In the genomic region with DNA sequence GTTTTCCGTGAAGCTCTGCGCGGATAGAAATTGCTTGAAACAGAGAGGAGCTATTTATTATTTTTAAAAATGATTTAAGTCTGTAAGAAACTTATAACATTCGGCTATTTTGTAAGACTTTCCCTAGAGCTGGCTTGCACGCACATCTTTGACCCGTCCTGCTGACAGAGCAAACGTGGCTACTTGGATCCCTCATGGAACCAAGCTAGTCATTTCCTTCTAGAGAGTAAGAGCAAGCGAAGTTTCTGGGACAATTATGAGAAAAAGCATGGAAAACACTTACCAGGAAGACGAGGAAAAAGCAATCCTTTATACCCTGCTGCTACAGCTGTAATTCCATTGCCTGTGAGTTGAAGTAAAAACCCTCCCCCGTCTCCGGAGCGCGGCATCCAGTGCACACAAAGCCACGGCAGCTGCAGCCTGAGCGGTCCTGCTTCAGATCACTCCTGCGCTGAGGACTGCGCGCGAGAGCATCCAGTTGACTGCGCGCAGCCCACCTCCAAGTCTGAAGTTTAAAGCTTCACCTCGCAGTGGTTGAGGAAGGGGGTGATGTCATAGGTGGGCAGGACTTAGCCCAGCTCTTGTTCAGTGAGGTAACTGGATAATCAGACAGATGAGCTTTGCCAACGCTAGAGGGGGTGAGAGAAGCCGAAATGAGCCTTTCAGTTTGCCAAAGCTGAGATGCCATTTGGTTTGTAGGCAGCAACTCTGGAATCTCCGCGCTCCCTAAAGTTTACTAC, we compare ENCODE assay signal across 8 mouse cellular contexts. TPM values are rescaled to one million over a fixed set of nuclear protein-coding genes. Genes with fewer than 3 reads are reported as not detected.
DNase-seq lines count a peak whose midpoint lies in the region; ATAC-seq and TF ChIP-seq lines count a peak whose summit lies in the region.

Gene Flrt3 (minus strand): TSS at position 507 of the 740 bp plus-strand sequence.

- TF ChIP-seq EP300 in ES-Bruce4 (IDR thresholded peaks at IDR 0.05; ENCODE audit: insufficient read depth, low read depth, low read length) = no peak
- TF ChIP-seq EP300 in heart, postnatal 0 days (IDR thresholded peaks at IDR 0.05; ENCODE audit: low read depth) = no peak

- peak within 1 kb of the TSS; percentile 65 for H3K4me2 ChIP-seq in forebrain, embryonic 13.5 days
- peak within 1 kb of the TSS; percentile 84 for H3K4me2 ChIP-seq in heart, postnatal 0 days (ENCODE audit: low read depth, low read length)
- H3K4me2 ChIP-seq in liver, embryonic 13.5 days = peak within 1 kb of the TSS; percentile 66
- peak within 1 kb of the TSS; percentile 62 for H3K4me2 ChIP-seq in neural tube, embryonic 11.5 days (ENCODE audit: low read depth)

- H3K9ac ChIP-seq in ES-Bruce4 (ENCODE audit: low read depth, poor library complexity, severe bottlenecking) = peak within 1 kb of the TSS; percentile 72
- H3K9ac ChIP-seq in forebrain, embryonic 13.5 days = peak within 1 kb of the TSS; percentile 81
- H3K9ac ChIP-seq in heart, postnatal 0 days (replicated peaks; ENCODE audit: low read depth, low read length) = peak within 1 kb of the TSS; percentile 45
- peak within 1 kb of the TSS; percentile 30 for H3K9ac ChIP-seq in liver, embryonic 13.5 days
- peak within 1 kb of the TSS; percentile 75 for H3K9ac ChIP-seq in neural tube, embryonic 11.5 days (ENCODE audit: low read length)

- H3K4me1 ChIP-seq in ES-Bruce4 (ENCODE audit: control insufficient read depth, insufficient read depth, low read length) = peaks cover 2% of the 10 kb centered on the region
- H3K4me1 ChIP-seq in forebrain, embryonic 13.5 days = peaks cover 25% of the 10 kb centered on the region
- H3K4me1 ChIP-seq in heart, postnatal 0 days (ENCODE audit: control insufficient read depth, insufficient read depth) = peaks cover 3% of the 10 kb centered on the region; the same call in 1 of the 2 replicates
- 0 out of 2 replicates have a peak, but pooled peaks cover 4% of the 10 kb centered on the region for H3K4me1 ChIP-seq in liver, embryonic 13.5 days (replicated peaks)
- H3K4me1 ChIP-seq in neural tube, embryonic 11.5 days (ENCODE audit: control insufficient read depth, insufficient read depth, low read length) = peaks cover 11% of the 10 kb centered on the region
- no peaks in the 10 kb centered on the region for H3K4me1 ChIP-seq in thymus, adult 2 months (replicated peaks; ENCODE audit: control insufficient read depth, insufficient read depth, low read length)

- under 1% methylated on average over 26 of the region's 26 CpGs for WGBS in forebrain, embryonic 13.5 days
- under 1% methylated on average over 26 of the region's 26 CpGs for WGBS in heart, postnatal 0 days
- 1% methylated on average over 26 of the region's 26 CpGs for WGBS in liver, embryonic 13.5 days (ENCODE audit: insufficient replicate concordance)
- 2% methylated on average over 26 of the region's 26 CpGs for WGBS in neural tube, embryonic 11.5 days
- 5% methylated on average over 26 of the region's 26 CpGs for WGBS in thymus, adult 2 months

- no peak for TF ChIP-seq POLR2A in ES-Bruce4 (IDR thresholded peaks at IDR 0.05; ENCODE audit: insufficient read depth, low read length)
- TF ChIP-seq POLR2A in thymus, adult 2 months (IDR thresholded peaks at IDR 0.05; ENCODE audit: control insufficient read depth, extremely low read depth, insufficient read depth, low read length, poor library complexity) = no peak

- peak within 1 kb of the TSS; percentile 64 for H3K4me3 ChIP-seq in ES-Bruce4 (ENCODE audit: low read depth, low read length)
- peak within 1 kb of the TSS; percentile 57 for H3K4me3 ChIP-seq in forebrain, embryonic 13.5 days
- peak within 1 kb of the TSS; percentile 61 for H3K4me3 ChIP-seq in heart, postnatal 0 days (ENCODE audit: low read depth, low read length)
- peak within 1 kb of the TSS; percentile 46 for H3K4me3 ChIP-seq in liver, embryonic 13.5 days (replicated peaks)
- H3K4me3 ChIP-seq in neural tube, embryonic 11.5 days (ENCODE audit: low read depth, low read length) = peak within 1 kb of the TSS; percentile 57
- H3K4me3 ChIP-seq in thymus, adult 2 months (ENCODE audit: control insufficient read depth, insufficient read depth, low read length) = no peak within 1 kb of the TSS

- TF ChIP-seq CTCF in ES-Bruce4 (IDR thresholded peaks at IDR 0.05; ENCODE audit: low read depth, low read length) = peak; percentile 51
- peak; percentile 86 for TF ChIP-seq CTCF in heart, postnatal 0 days (IDR thresholded peaks at IDR 0.05; ENCODE audit: low read depth)
- no peak for TF ChIP-seq CTCF in thymus, adult 2 months (IDR thresholded peaks at IDR 0.05; ENCODE audit: borderline replicate concordance, control insufficient read depth, extremely low read depth, insufficient read depth, low read length, poor library complexity)

- H3K27me3 ChIP-seq in ES-Bruce4 (ENCODE audit: control insufficient read depth, insufficient read depth, low read length, poor library complexity, severe bottlenecking) = peaks cover 1% of the 10 kb centered on the region; the same call in 1 of the 2 replicates
- 0 out of 2 replicates have a peak, but pooled peaks cover 5% of the 10 kb centered on the region for H3K27me3 ChIP-seq in forebrain, embryonic 13.5 days
- H3K27me3 ChIP-seq in heart, postnatal 0 days (ENCODE audit: control insufficient read depth, insufficient read depth, low read length) = no peaks in the 10 kb centered on the region
- H3K27me3 ChIP-seq in liver, embryonic 13.5 days = peaks cover 4% of the 10 kb centered on the region
- no peaks in the 10 kb centered on the region for H3K27me3 ChIP-seq in neural tube, embryonic 11.5 days (ENCODE audit: control insufficient read depth, insufficient read depth, low read length)
- H3K27me3 ChIP-seq in thymus, adult 2 months (ENCODE audit: control insufficient read depth, insufficient read depth, low read length) = no peaks in the 10 kb centered on the region

- ATAC-seq in forebrain, embryonic 13.5 days = peak; percentile 98
- peak; percentile 96 for ATAC-seq in heart, postnatal 0 days (ENCODE audit: insufficient read depth, low read depth)
- peak; percentile 99 for ATAC-seq in liver, embryonic 13.5 days (ENCODE audit: low read depth)
- ATAC-seq in neural tube, embryonic 11.5 days (ENCODE audit: insufficient read depth, low FRiP score, low TSS enrichment) = peak; percentile 97

- no peak within 1 kb of the TSS for H3K27ac ChIP-seq in ES-Bruce4 (ENCODE audit: insufficient read depth, low read length)
- peak within 1 kb of the TSS; percentile 91 for H3K27ac ChIP-seq in forebrain, embryonic 13.5 days
- H3K27ac ChIP-seq in heart, postnatal 0 days (ENCODE audit: low read depth) = peak within 1 kb of the TSS; percentile 47; the same call in 1 of the 2 replicates
- H3K27ac ChIP-seq in liver, embryonic 13.5 days = no peak within 1 kb of the TSS
- H3K27ac ChIP-seq in neural tube, embryonic 11.5 days (ENCODE audit: low read depth, low read length) = peak within 1 kb of the TSS; percentile 72
- no peak within 1 kb of the TSS for H3K27ac ChIP-seq in thymus, adult 2 months (ENCODE audit: control insufficient read depth, insufficient read depth, low read length)

- H3K36me3 ChIP-seq in ES-Bruce4 (ENCODE audit: control insufficient read depth, insufficient read depth, low read length, poor library complexity, severe bottlenecking) = no peaks in the 10 kb centered on the region
- H3K36me3 ChIP-seq in forebrain, embryonic 13.5 days (ENCODE audit: poor library complexity, severe bottlenecking) = no peaks in the 10 kb centered on the region
- H3K36me3 ChIP-seq in heart, postnatal 0 days (replicated peaks; ENCODE audit: control insufficient read depth, insufficient read depth, low read length) = no peaks in the 10 kb centered on the region
- no peaks in the 10 kb centered on the region for H3K36me3 ChIP-seq in liver, embryonic 13.5 days
- H3K36me3 ChIP-seq in neural tube, embryonic 11.5 days (ENCODE audit: control insufficient read depth, insufficient read depth, low read length) = no peaks in the 10 kb centered on the region
- no peaks in the 10 kb centered on the region for H3K36me3 ChIP-seq in thymus, adult 2 months (ENCODE audit: control insufficient read depth, insufficient read depth, low read length)

- no peaks in the 10 kb centered on the region for H3K9me3 ChIP-seq in ES-Bruce4 (replicated peaks; ENCODE audit: control insufficient read depth, insufficient read depth, low read length, poor library complexity, severe bottlenecking)
- H3K9me3 ChIP-seq in forebrain, embryonic 13.5 days (replicated peaks) = no peaks in the 10 kb centered on the region
- H3K9me3 ChIP-seq in heart, postnatal 0 days (replicated peaks; ENCODE audit: control insufficient read depth, low read length) = no peaks in the 10 kb centered on the region
- no peaks in the 10 kb centered on the region for H3K9me3 ChIP-seq in liver, embryonic 13.5 days (replicated peaks)
- no peaks in the 10 kb centered on the region for H3K9me3 ChIP-seq in neural tube, embryonic 11.5 days (ENCODE audit: control insufficient read depth, low read length)

- DNase-seq in c-Kit-positive CD71-positive TER-119-positive erythroid progenitor cells, embryonic 14.5 days (ENCODE audit: low spot score) = peak; percentile 25
- peak; percentile 94 for DNase-seq in heart, postnatal 0 days (ENCODE audit: low spot score)
- DNase-seq in kidney, postnatal 36 days = peak; percentile 92 to 95
- peak; percentile 53 for DNase-seq in liver, embryonic 13.5 days
- DNase-seq in neural tube, embryonic 11.5 days (ENCODE audit: low spot score) = peak; percentile 90
- DNase-seq in thymus, adult 2 months = peak; percentile 43

RNA-seq across cellular contexts. Expression of gene Flrt3, which starts in this region (rescaled TPM):
- 7.7 and 9.2 TPM in 2 replicates for polyA plus RNA-seq in ES-Bruce4 (2011; ENCODE audit: insufficient read depth, insufficient read length, low read depth, missing spikeins)
- 48.1 and 58.5 TPM in 2 replicates for polyA plus RNA-seq in forebrain, embryonic 13.5 days (2015; fragmentation: Nextera tagmentation; extraction: Ambion mirVana)
- total RNA-seq in heart, postnatal 0 days (2014; rRNA removed; ENCODE audit: low replicate concordance) = 4.2 and 4.5 TPM in 2 replicates
- polyA plus RNA-seq in heart, postnatal 0 days (2015; fragmentation: Nextera tagmentation; extraction: Ambion mirVana) = 2.0 and 2.6 TPM in 2 replicates
- 1.2 and 1.7 TPM in 2 replicates for polyA plus RNA-seq in liver, embryonic 13.5 days (2015; fragmentation: Nextera tagmentation; extraction: Ambion mirVana)
- polyA plus RNA-seq in neural tube, embryonic 11.5 days (2014; fragmentation: Nextera tagmentation; extraction: Ambion mirVana) = 46.3 and 53.4 TPM in 2 replicates
- 0.50 and 0.57 TPM in 2 replicates for polyA plus RNA-seq in thymus, adult 2 months (2012; rRNA removed)

Comparison
In these comparisons a context has a peak if more than half of its experiments do, and no peak if none do; other contexts are left out.
1. Peak in DNase-seq in thymus, adult 2 months; RNA of the gene not detected or under 1 TPM.
2. H3K27ac ChIP-seq: peak in forebrain, embryonic 13.5 days (single experiment), heart, postnatal 0 days (single experiment) and neural tube, embryonic 11.5 days (single experiment); none in ES-Bruce4 (single experiment), liver, embryonic 13.5 days (single experiment) and thymus, adult 2 months (single experiment).
3. H3K9ac ChIP-seq: peak in every context shown above with its lines; median percentile 81 in forebrain, embryonic 13.5 days; 75 in neural tube, embryonic 11.5 days; 72 in ES-Bruce4; 45 in heart, postnatal 0 days; 30 in liver, embryonic 13.5 days.
4. DNase-seq: peak in every context shown above with its lines; median percentile 94 in heart, postnatal 0 days; 94 in kidney, postnatal 36 days; 90 in neural tube, embryonic 11.5 days; 53 in liver, embryonic 13.5 days; 43 in thymus, adult 2 months; 25 in c-Kit-positive CD71-positive TER-119-positive erythroid progenitor cells, embryonic 14.5 days.
5. Peak in every context shown above with its lines, with median percentiles within 50 percentile points of each other: ATAC-seq and H3K4me2 ChIP-seq.